Comparison of ENCODE assay signal across 24 mouse cellular contexts in the genomic region with DNA sequence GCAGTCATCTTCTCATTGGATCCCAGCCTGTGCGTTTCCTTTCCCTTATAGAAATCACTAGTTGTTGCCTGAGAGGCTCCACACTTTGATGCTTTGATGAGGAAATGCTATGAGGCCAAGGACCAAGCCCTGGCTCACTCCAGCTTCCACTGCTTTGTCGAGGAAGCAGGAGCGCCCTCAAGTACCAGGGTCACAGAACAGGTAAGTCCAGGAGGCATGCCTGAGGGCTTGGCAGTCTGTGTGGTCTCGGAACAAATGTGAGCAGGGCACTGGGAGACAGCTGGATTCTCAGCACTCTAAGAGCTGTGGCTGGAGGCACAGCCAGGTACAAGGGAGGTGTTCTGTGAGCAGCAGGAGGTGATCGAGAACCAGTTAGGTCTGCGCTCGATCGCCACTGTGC. TPM values are rescaled to one million over a fixed set of nuclear protein-coding genes. Genes with fewer than 3 reads are reported as not detected.
A peak's percentile ranks its signal among the peaks of the same experiment; 100 is the strongest.
DNase-seq lines count a peak whose midpoint lies in the region; ATAC-seq and TF ChIP-seq lines count a peak whose summit lies in the region.
"Had no signal": no experiment of that assay in that cellular context is flagged by ENCODE, and none has a peak within 500 bp of the region (broad histone marks: within the 10 kb centered on the region; RNA-seq: fewer than 3 reads in every experiment).

No protein-coding gene starts in this region.

- no peaks in the 10 kb centered on the region for H3K36me3 ChIP-seq in heart, embryonic 10.5 days
- no peaks in the 10 kb centered on the region for H3K36me3 ChIP-seq in lung, postnatal 0 days (ENCODE audit: insufficient read depth, low read length)
- H3K36me3 ChIP-seq: embryonic facial prominence, embryonic 10.5 days; embryonic facial prominence, embryonic 13.5 days; forebrain, embryonic 12.5 days; forebrain, embryonic 15.5 days; hindbrain, embryonic 12.5 days; hindbrain, embryonic 15.5 days had no signal

- no peak for DNase-seq in heart, embryonic 10.5 days (ENCODE audit: low spot score)
- DNase-seq in heart, postnatal 14 days, result no peak
- DNase-seq in lung, postnatal 0 days (ENCODE audit: low spot score), result peak; percentile 61
- DNase-seq in lung, postnatal 10 days, result no peak
- peak; percentile 41 for DNase-seq in lung, postnatal 25 days (ENCODE audit: low spot score)
- DNase-seq: adrenal gland, adult 8-10 months; adrenal gland, postnatal 25 days; cerebellum, adult 11-12 months; cerebellum, adult 8-10 months; cerebellum, postnatal 10 days; cerebellum, postnatal 36 days; embryo, embryonic 11 days; gastrocnemius, postnatal 25 days; heart, adult 18-20 months had no signal

- peaks cover 11% of the 10 kb centered on the region; the same call in 1 of the 2 replicates for H3K4me1 ChIP-seq in heart, embryonic 10.5 days
- no peaks in the 10 kb centered on the region for H3K4me1 ChIP-seq in lung, postnatal 0 days (ENCODE audit: insufficient read depth, low read depth, low read length)
- H3K4me1 ChIP-seq: heart, embryonic 13.5 days; hindbrain, embryonic 12.5 days; hindbrain, embryonic 15.5 days had no signal

- H3K9ac ChIP-seq in lung, postnatal 0 days (replicated peaks; ENCODE audit: low read depth), result no peak overlapping the region
- H3K9ac ChIP-seq: embryonic facial prominence, embryonic 13.5 days; forebrain, embryonic 12.5 days; forebrain, embryonic 15.5 days; heart, embryonic 13.5 days; hindbrain, embryonic 12.5 days; hindbrain, embryonic 15.5 days had no signal

- 77% methylated on average over 8 of the region's 8 CpGs for WGBS in heart, embryonic 10.5 days
- 54% methylated on average over 8 of the region's 8 CpGs for WGBS in lung, postnatal 0 days

- no peak overlapping the region for H3K4me3 ChIP-seq in heart, embryonic 10.5 days
- H3K4me3 ChIP-seq in lung, postnatal 0 days (ENCODE audit: low read depth, low read length), result no peak overlapping the region
- H3K4me3 ChIP-seq: embryonic facial prominence, embryonic 10.5 days; embryonic facial prominence, embryonic 13.5 days; erythroblast, embryonic 14.5 days; forebrain, embryonic 12.5 days; forebrain, embryonic 15.5 days; heart, embryonic 13.5 days; hindbrain, embryonic 12.5 days; hindbrain, embryonic 15.5 days had no signal

- ATAC-seq in lung, postnatal 0 days, result peak; percentile 73
- ATAC-seq in monocyte, adult 5-6 weeks (replicated peaks; ENCODE audit: insufficient number of reproducible peaks, low FRiP score, low TSS enrichment, poor library complexity, severe bottlenecking), result no peak
- ATAC-seq: activated CD4-positive, CD25-positive, alpha-beta regulatory T cell, adult 4 months; forebrain, embryonic 15.5 days had no signal

- no peaks in the 10 kb centered on the region; the same call in 1 of the 2 replicates for H3K27me3 ChIP-seq in heart, embryonic 10.5 days (ENCODE audit: insufficient read depth, poor library complexity, severe bottlenecking)
- H3K27me3 ChIP-seq in lung, postnatal 0 days (replicated peaks; ENCODE audit: insufficient read depth, low read length), result no peaks in the 10 kb centered on the region
- H3K27me3 ChIP-seq: embryonic facial prominence, embryonic 13.5 days; forebrain, embryonic 15.5 days; heart, embryonic 13.5 days; hindbrain, embryonic 15.5 days had no signal

- 0 out of 2 replicates have a peak overlapping the region, but pooled peaks have one; percentile 3 for H3K27ac ChIP-seq in heart, embryonic 10.5 days
- H3K27ac ChIP-seq in lung, postnatal 0 days (ENCODE audit: low read length), result no peak overlapping the region
- H3K27ac ChIP-seq: embryonic facial prominence, embryonic 10.5 days; embryonic facial prominence, embryonic 13.5 days; forebrain, embryonic 12.5 days; forebrain, embryonic 15.5 days; heart, embryonic 13.5 days; hindbrain, embryonic 12.5 days; hindbrain, embryonic 15.5 days had no signal

- intact Hi-C loops in heart, postnatal 14 days (cut with DNase I), result no loop called here

- no peak for TF ChIP-seq CTCF in lung, postnatal 0 days (IDR thresholded peaks at IDR 0.05)

- TF ChIP-seq EP300 in lung, postnatal 0 days (IDR thresholded peaks at IDR 0.05), result no peak

- no peak overlapping the region for H3K4me2 ChIP-seq in lung, postnatal 0 days (replicated peaks; ENCODE audit: low read depth, low read length)
- H3K4me2 ChIP-seq: embryonic facial prominence, embryonic 13.5 days; forebrain, embryonic 12.5 days; forebrain, embryonic 15.5 days; heart, embryonic 13.5 days; hindbrain, embryonic 12.5 days; hindbrain, embryonic 15.5 days had no signal

- H3K9me3 ChIP-seq in heart, embryonic 10.5 days, result no peaks in the 10 kb centered on the region
- H3K9me3 ChIP-seq in lung, postnatal 0 days (ENCODE audit: low read length), result no peaks in the 10 kb centered on the region
- H3K9me3 ChIP-seq: embryonic facial prominence, embryonic 10.5 days; embryonic facial prominence, embryonic 13.5 days; forebrain, embryonic 12.5 days; forebrain, embryonic 15.5 days; heart, embryonic 13.5 days; hindbrain, embryonic 12.5 days; hindbrain, embryonic 15.5 days had no signal

RNA-seq across cellular contexts. Expression of a gene that starts 27.1 kb away (rescaled TPM):
- 6.8 and 6.9 TPM in 2 replicates for polyA plus RNA-seq in heart, embryonic 10.5 days (2016; fragmentation: Nextera tagmentation; extraction: Ambion mirVana)
- 10 to 100 TPM in 1 of 2 experiments, 1 to 10 TPM in 1; 9.9 to 12.5 TPM for total RNA-seq in heart, postnatal 14 days (2021)
- 6.5 and 6.9 TPM in 2 replicates for polyA plus RNA-seq in lung, postnatal 0 days (2015; fragmentation: Nextera tagmentation; extraction: Ambion mirVana)
- 0.43 to 2.9 TPM in 2 of 3 replicates, not detected in the other for total RNA-seq in monocyte, adult 5-6 weeks (2017)
- polyA plus RNA-seq: activated CD4-positive, CD25-positive, alpha-beta regulatory T cell, adult 4 months; erythroblast, embryonic 14.5 days had no signal

RNA-seq across cellular contexts. Expression of a gene that starts 44.6 kb away (rescaled TPM):
- polyA plus RNA-seq in heart, embryonic 10.5 days (2016; fragmentation: Nextera tagmentation; extraction: Ambion mirVana), result 7.3 and 12.0 TPM in 2 replicates
- 1 to 10 TPM; 1.2 to 1.4 TPM for total RNA-seq in heart, postnatal 14 days (2021)
- polyA plus RNA-seq in lung, postnatal 0 days (2015; fragmentation: Nextera tagmentation; extraction: Ambion mirVana), result 7.5 and 8.4 TPM in 2 replicates
- 4.2 to 7.2 TPM (median 5.1 TPM) in 3 replicates for total RNA-seq in monocyte, adult 5-6 weeks (2017)
- polyA plus RNA-seq: erythroblast, embryonic 14.5 days had no signal

Comparison
In these comparisons a context has a peak if more than half of its experiments do, and no peak if none do; other contexts are left out.
1. DNase-seq: peak in lung, postnatal 0 days (single experiment) and lung, postnatal 25 days (single experiment); none in heart, embryonic 10.5 days (single experiment), heart, postnatal 14 days (0 of 2) and lung, postnatal 10 days (single experiment).